Mouse (Mus musculus): Measurements from ENCODE around the gene Adgrb3. TPM values are rescaled to one million over a fixed set of nuclear protein-coding genes. Genes with fewer than 3 reads are reported as not detected.
A peak's percentile ranks its signal among the peaks of the same experiment; 100 is the strongest.

Gene Adgrb3
- polyA plus RNA-seq, 1 experiment = 54.2 TPM

DNA sequence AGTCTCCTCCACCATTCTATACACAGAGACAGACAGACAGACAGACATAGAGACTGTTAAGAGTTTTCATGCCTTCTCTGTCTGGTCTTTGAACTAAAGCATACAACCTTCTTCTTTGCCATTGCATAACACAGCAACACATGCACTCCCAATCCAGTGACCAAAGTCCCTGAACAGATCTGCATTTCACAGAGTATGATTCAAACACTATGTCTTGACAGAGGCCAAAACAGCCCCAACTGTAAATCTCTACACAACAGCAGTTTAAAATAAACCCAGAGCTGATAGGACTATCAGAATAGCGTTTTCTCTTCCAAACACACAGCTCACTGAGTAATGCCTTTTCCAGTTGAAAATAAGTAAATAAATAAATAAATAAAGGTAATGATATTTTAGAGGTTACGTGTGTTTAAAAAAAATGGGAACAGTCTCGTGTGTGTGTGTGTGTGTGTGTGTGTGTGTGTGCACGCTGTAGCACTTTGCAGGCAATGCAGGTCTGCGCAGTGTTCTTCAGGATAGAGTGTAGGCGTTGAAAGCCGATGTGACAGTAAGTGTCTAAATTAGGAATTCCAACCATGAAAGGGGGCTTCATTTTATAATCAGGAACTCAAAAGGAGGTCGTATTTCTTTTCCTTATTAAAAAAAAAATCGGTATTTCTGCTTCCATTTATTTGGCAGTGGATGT, 1.3 kb downstream of the Adgrb3 start:
- H3K4me1 ChIP-seq (ENCODE audit: control insufficient read depth, insufficient read depth, low read length) = no peaks in the 10 kb centered on the region; the same call in 1 of the 2 replicates
- H3K27ac ChIP-seq (ENCODE audit: insufficient read depth, low read length) = peak overlapping the region; percentile 60; the same call in 1 of the 2 replicates
- TF ChIP-seq CTCF (IDR thresholded peaks at IDR 0.05; ENCODE audit: extremely low read depth, insufficient read depth, low read length) = no peak
- no peak for TF ChIP-seq POLR2A (IDR thresholded peaks at IDR 0.05; ENCODE audit: extremely low read depth, insufficient read depth, low read length)
- H3K4me3 ChIP-seq (ENCODE audit: insufficient read depth, low read length) = peak overlapping the region; percentile 96

DNA sequence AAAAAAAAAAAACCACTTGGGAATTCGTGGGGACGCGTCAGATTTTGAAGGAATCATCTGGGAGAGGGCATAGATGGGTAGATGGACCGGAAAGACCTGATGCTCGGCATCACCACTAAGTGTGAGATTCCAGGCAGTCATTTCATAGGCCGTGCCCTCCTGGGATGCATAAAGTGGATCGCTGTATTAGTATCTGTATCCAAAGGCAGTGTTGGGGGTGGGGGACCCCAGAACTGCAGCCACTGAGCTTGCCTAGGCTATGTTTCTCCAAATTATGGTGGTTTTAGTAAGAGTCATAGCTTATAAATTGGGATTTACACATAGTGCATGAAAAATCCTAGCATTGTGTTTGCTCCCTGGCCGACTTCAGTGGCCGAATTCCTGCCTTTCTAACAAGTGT, 2.1 kb downstream of the Adgrb3 start:
- Histone ChIP-seq H3K4me3 (ENCODE audit: insufficient read depth, low read length) (peak overlapping the region; percentile 96), H3K27ac (ENCODE audit: insufficient read depth, low read length) (peak overlapping the region; percentile 36; the same call in 1 of the 2 replicates), H3K4me1 (ENCODE audit: control insufficient read depth, insufficient read depth, low read length) (peaks cover 1% of the 10 kb centered on the region; the same call in 1 of the 2 replicates)
- TF ChIP-seq POLR2A (IDR thresholded peaks at IDR 0.05; ENCODE audit: extremely low read depth, insufficient read depth, low read length) (no peak), CTCF (IDR thresholded peaks at IDR 0.05; ENCODE audit: extremely low read depth, insufficient read depth, low read length) (no peak)

DNA sequence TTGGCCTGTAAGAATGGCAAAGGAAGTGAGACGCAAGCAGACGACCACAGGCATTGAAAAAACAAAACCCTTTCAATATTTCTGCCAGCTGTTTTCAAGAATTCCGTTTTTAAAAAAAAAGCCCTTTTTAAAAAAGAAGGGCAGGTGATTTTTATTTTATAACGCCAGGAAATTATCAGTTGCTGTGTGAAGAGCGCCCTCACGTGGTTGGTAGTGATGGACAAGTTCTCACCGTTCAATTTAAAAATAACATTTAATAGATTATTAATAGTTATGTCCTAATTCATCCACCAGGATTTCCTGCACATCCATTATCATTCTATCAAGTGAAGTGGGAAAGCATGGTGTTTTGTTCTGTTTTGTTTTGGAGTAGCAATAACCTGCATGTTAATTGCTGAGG, 2.7 kb downstream of the Adgrb3 start:
- TF ChIP-seq POLR2A (IDR thresholded peaks at IDR 0.05; ENCODE audit: extremely low read depth, insufficient read depth, low read length) (no peak), CTCF (IDR thresholded peaks at IDR 0.05; ENCODE audit: extremely low read depth, insufficient read depth, low read length) (peak; percentile 36; the same call in 1 of the 2 replicates)
- peak overlapping the region; percentile 96 for H3K4me3 ChIP-seq (ENCODE audit: insufficient read depth, low read length)
- H3K27ac ChIP-seq (ENCODE audit: insufficient read depth, low read length) = peak overlapping the region; percentile 36; the same call in 1 of the 2 replicates
- peaks cover 1% of the 10 kb centered on the region; the same call in 1 of the 2 replicates for H3K4me1 ChIP-seq (ENCODE audit: control insufficient read depth, insufficient read depth, low read length)

DNA sequence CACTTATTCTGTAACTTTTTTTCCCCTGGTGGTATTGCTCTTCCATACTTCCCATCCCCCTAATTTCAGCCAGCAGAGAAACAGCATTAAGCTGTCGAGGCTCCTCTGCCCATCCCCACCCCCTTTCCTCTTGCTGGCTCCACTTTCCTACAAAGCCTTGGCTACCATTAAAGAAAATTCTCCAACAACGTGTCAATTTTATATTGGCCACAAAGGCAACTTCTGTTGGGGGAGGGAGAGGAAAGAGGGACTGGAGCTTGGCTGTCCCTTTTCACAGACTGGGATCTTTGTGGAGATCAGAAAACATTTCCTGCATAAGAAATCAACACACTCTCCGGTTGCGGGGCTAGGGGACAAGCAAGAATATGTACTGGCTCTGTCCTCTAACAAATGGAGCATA, 4.9 kb downstream of the Adgrb3 start:
- H3K27ac ChIP-seq (ENCODE audit: insufficient read depth, low read length) = no peak overlapping the region

DNA sequence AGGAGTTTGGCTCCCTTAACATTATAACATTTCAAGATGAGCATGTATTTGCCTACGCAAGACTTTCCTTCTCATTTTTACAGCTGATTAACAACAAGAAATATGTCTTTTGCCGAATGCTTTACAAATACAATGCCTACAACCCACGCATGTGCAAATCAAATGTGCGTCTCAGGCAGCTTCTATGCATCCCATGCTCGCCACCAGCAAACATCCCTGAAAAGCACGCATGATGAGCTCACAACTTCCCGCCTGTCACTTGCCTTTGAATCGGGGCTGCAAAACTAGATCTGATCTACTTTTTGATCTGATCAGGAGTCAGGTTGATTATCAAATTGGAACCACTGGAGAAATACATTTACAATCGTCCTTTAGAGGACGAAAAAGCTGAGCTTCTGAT, 5.5 kb downstream of the Adgrb3 start:
- TF ChIP-seq CTCF (IDR thresholded peaks at IDR 0.05; ENCODE audit: extremely low read depth, insufficient read depth, low read length) (no peak), POLR2A (IDR thresholded peaks at IDR 0.05; ENCODE audit: extremely low read depth, insufficient read depth, low read length) (no peak)
- Histone ChIP-seq H3K27ac (ENCODE audit: insufficient read depth, low read length) (no peak overlapping the region), H3K4me3 (ENCODE audit: insufficient read depth, low read length) (peak overlapping the region; percentile 30), H3K4me1 (ENCODE audit: control insufficient read depth, insufficient read depth, low read length) (peaks cover 3% of the 10 kb centered on the region; the same call in 1 of the 2 replicates)

More for the DNA sequence above, 4.9 kb downstream of the Adgrb3 start:
- peaks cover 1% of the 10 kb centered on the region; the same call in 1 of the 2 replicates for H3K4me1 ChIP-seq (ENCODE audit: control insufficient read depth, insufficient read depth, low read length)
- no peak for TF ChIP-seq POLR2A (IDR thresholded peaks at IDR 0.05; ENCODE audit: extremely low read depth, insufficient read depth, low read length)
- TF ChIP-seq CTCF (IDR thresholded peaks at IDR 0.05; ENCODE audit: extremely low read depth, insufficient read depth, low read length) = no peak
- peak overlapping the region; percentile 30 for H3K4me3 ChIP-seq (ENCODE audit: insufficient read depth, low read length)

DNA sequence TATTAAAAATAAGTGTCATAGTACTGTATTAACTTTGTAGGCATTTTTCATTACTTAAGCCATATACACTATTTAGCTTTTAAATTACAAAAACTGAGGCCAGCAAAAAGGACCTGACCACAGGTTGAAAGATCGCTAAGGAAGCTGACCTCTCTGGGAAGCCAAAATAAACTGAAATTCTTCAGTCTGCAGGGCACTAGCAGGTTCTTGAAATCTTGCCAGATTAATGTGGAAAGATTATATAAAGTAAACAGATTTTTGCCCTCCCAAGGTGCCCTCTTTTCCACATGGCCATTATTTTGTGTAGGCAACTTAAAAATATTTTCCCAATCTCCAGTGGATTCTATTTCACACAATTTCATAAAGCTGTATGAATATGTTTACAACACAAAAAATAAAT, 14.0 kb downstream of the Adgrb3 start:
- H3K4me1 ChIP-seq (ENCODE audit: control insufficient read depth, insufficient read depth, low read length) = peaks cover 3% of the 10 kb centered on the region; the same call in 1 of the 2 replicates
- H3K4me3 ChIP-seq (ENCODE audit: insufficient read depth, low read length) = no peak overlapping the region
- H3K27ac ChIP-seq (ENCODE audit: insufficient read depth, low read length) = no peak overlapping the region
- TF ChIP-seq CTCF (IDR thresholded peaks at IDR 0.05; ENCODE audit: extremely low read depth, insufficient read depth, low read length) (no peak), POLR2A (IDR thresholded peaks at IDR 0.05; ENCODE audit: extremely low read depth, insufficient read depth, low read length) (no peak)

DNA sequence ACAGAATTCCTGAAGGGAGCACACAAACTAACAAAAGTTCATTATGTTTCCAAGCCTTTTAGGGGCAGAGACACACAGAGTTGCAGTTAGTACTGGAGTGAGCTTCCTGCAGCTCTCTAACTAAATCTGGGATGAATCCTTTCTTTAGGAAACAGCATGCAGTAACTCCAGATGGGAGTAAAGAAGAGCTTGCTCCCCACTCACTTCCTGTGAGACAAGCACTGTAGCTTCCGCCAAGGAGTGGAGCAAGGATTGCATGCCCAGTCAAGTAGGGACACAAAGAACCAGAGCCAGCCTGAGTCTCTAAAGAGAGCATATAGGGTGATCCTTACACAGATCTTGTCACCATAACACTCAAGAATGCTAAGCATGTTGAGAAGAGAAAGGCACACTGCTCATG, 50.7 kb downstream of the Adgrb3 start:
- Histone ChIP-seq H3K27ac (ENCODE audit: insufficient read depth, low read length) (no peak overlapping the region), H3K4me1 (ENCODE audit: control insufficient read depth, insufficient read depth, low read length) (peaks cover 3% of the 10 kb centered on the region; the same call in 1 of the 2 replicates), H3K4me3 (ENCODE audit: insufficient read depth, low read length) (no peak overlapping the region)
- no peak for TF ChIP-seq CTCF (IDR thresholded peaks at IDR 0.05; ENCODE audit: extremely low read depth, insufficient read depth, low read length)
- no peak for TF ChIP-seq POLR2A (IDR thresholded peaks at IDR 0.05; ENCODE audit: extremely low read depth, insufficient read depth, low read length)

DNA sequence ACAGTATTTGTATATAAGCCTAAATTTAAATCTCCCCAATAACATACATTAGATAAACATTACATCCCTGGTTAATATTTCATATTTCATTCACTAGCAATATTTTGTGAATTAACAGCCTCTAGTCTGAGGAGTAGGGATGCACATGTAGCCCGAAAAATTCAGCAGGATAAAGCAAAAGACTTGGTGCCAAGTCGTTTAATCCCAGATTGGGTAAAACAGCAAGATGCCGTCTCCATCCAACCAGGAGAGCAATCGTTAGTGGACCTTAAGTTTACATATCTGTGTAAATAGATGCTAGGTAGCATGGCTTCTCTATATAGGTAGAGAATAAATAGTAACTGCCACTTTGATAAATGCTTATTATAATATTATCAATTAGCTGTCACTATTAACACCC, 52.0 kb downstream of the Adgrb3 start:
- H3K4me3 ChIP-seq (ENCODE audit: insufficient read depth, low read length) = no peak overlapping the region
- no peak overlapping the region for H3K27ac ChIP-seq (ENCODE audit: insufficient read depth, low read length)
- H3K4me1 ChIP-seq (ENCODE audit: control insufficient read depth, insufficient read depth, low read length) = no peaks in the 10 kb centered on the region; the same call in 1 of the 2 replicates
- TF ChIP-seq POLR2A (IDR thresholded peaks at IDR 0.05; ENCODE audit: extremely low read depth, insufficient read depth, low read length) (no peak), CTCF (IDR thresholded peaks at IDR 0.05; ENCODE audit: extremely low read depth, insufficient read depth, low read length) (no peak)

DNA sequence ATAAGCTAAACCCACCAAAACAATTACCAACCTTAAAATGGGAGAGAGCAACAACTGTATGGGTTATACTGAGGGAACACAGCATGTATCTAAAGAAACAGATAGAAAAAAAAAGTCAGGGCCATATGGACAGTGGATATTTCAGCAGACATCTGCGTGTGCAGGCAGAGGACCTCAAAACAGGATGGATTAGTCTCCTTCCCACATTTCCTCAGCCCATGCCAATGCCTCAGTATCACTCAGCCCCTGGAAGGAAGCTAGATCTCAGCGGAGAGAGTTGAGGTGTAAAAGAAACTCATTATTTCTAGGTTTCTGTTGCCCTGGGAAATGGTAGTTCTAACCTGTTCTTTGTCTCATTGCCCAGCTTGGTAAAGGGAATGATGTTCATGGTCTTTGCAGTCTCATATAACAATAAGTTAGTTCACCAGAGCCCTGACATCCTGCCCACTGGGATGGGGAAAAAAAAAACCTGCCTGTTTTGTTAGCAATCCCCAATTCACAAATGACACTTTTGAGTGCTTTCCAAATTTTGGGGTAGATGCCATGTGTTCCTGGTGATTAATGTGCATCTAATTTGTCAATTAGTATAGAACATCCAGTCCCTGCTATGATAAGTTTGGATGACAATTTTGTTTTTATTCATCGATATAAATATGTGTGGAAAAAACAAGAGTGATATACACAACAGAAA, 53.9 kb downstream of the Adgrb3 start:
- Histone ChIP-seq H3K4me1 (ENCODE audit: control insufficient read depth, insufficient read depth, low read length) (no peaks in the 10 kb centered on the region; the same call in 1 of the 2 replicates), H3K27ac (ENCODE audit: insufficient read depth, low read length) (no peak overlapping the region), H3K4me3 (ENCODE audit: insufficient read depth, low read length) (no peak overlapping the region)
- no peak for TF ChIP-seq CTCF (IDR thresholded peaks at IDR 0.05; ENCODE audit: extremely low read depth, insufficient read depth, low read length)
- no peak for TF ChIP-seq POLR2A (IDR thresholded peaks at IDR 0.05; ENCODE audit: extremely low read depth, insufficient read depth, low read length)

All from cortical plate, adult 2 months (tissue).